Mouse (Mus musculus) adrenal gland, adult 18-20 months (tissue): Measurements from ENCODE around the gene Ube2q1. TPM values are rescaled to one million over a fixed set of nuclear protein-coding genes. Genes with fewer than 3 reads are reported as not detected.
"Not testable (repeated sequence)": the region's sequence is repeated elsewhere in the genome, so short reads cannot be mapped to it uniquely, and the experiment has no call there.

ENCODE experiments used
- DNase-seq, 2 experiments: peaks; one replicate each; pipeline ENCODE4 v3.0.0; 2021 to 2022; ENCODE audit warnings: low spot score in 2 of 2
- total RNA-seq, 2 experiments: library from RNA; stranded (reverse); gene quantifications; 1 replicate in 1 of 2; 2 replicates in 1 of 2; pipeline ENCODE4 v1.2.3; 2021

Ube2q1 gene
- total RNA-seq, 2 experiments from 2014 or later, result 54.5 to 65.8 TPM

DNA sequence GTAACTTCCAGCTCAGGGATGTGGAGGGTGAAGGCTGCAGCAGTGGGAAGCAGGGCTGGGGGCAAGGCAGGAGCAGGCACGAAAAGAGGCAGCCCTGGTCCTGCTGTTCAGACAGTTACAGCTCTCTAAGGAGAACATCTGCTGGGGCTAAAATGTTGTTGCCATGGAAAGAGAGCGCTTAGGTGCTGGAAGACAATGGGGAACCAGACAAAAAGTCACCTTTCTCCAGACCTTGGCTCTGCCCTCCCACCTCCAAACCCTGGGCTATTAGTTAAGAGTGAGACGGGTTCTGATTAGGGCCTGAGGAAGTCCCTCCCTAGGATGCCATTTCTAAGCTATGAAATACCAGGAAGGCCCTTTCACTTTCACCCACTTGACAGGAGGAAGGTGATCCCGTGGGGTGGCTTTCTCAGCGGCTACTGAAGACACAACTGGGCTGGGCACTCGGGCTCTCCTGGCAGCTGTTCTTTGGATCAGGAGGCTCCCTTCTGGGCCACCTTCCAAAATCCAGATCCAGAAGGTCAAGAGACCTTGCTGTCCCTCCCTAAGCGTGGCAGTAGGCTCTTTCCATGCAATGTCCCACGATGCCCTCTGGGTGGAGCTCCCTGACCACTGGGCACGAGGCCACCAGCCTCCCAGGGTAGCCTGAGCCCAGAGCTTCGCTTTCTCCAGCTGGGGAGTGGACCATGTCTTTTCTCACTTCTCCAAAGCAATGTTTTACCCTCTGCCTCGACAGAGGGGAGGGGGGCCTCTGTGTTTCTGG is 11.8 kb downstream of the Ube2q1 start:
- peak; percentile 80 to 87 for DNase-seq

- DNase-seq, result no peak
Measured at GRCm38 (mm10) chr3:89786275-89786674, 12.9 kb downstream of the Ube2q1 start.

DNA sequence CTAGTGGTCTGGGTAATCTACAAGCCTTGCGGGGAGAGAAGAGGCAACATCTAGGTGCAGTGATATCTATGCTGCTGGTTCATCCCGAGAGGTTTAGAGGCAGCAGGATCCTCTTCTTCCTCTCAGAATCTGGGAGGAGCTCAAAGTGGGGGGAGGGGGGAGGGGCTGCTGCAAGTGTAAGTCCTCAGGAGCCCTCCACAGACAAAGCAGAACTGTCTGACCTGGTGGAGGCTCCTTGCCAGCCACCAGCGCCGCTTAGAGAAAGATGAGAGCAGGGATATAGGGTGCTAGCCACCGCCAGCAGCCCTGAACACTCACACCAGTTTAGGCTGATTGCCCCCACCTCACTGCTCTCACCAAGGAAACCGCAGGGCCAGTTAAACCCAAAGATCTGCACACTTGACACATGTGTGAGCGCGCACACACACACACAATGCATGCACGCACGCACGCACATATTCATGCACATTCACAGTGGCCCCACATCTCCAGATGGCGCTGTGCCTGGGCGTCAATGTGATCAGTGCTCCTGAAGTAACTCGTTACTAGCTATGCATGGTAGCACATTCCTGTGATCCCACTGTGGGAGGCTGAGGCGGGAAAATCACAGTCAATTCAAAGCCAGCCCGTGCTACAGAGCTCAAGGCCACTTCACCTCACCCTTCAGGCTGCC is 15.4 kb downstream of the Ube2q1 start:
- DNase-seq, result no peak

GRCm38 (mm10) chr3:89794616-89795015 is 21.2 kb downstream of the Ube2q1 start:
- no peak for DNase-seq

DNA sequence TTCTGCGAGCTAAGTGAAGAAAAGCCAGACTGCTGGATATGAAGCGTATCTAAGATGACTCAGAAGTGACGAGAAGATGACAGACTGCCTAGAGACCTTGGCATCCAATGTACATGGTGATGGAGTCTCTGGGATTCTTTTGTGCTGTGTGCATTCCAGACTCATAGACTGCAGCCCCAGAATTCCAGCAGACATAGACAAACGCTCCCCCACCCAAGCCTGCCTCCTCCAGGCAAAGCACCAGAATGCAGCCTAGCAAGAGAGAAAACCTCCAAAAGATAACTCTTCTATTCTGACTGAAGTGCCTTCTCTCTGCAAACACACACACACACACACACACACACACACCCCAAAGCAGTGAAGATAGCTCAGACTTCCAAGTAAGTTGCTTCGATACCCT is 22.3 kb downstream of the Ube2q1 start:
- DNase-seq, result no peak

DNA sequence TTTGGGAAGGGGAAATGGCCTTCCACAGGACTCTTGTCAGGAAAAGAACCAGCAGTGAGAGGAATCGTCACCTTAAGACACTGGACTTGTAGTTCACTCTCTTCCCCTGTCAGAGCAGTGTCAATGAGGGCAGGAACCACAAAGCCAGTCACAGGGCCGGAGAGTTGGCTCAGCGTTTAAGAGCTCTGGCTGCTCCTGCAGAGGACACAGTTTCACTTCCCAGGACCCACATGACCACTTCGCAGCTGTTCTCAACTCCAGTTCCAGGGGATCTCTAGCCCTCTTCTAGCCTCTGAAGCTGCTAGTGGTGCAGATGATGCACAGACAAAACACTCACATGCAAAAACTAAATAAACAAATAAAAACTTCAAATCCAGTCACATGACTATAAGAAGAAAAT is 22.9 kb downstream of the Ube2q1 start:
- no peak for DNase-seq

- no peak for DNase-seq
Measured at GRCm38 (mm10) chr3:89798518-89798917, 25.1 kb downstream of the Ube2q1 start.

DNA sequence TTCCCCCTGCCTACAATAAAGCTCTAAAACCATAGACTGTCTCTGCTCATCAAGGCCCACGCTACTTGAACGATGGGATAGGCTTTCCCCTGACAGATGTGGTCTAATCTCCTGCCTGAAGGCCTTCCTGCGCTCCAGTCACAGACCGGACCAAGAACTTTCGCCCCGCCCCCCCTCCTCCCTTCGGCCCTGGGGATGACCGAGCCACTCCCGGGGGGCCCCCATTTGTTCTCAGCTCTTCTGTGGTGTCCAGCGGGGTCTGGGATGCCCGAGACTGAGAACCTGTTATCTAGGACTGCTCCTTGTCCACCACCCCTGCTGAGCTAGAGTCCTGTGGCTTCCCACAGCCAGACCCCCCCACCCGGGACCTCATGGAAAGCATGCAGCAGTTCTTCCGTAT is 26.1 kb downstream of the Ube2q1 start:
- DNase-seq, result no peak

- not testable (repeated sequence) for DNase-seq
Measured at GRCm38 (mm10) chr3:89800078-89800477, 26.7 kb downstream of the Ube2q1 start.

DNA sequence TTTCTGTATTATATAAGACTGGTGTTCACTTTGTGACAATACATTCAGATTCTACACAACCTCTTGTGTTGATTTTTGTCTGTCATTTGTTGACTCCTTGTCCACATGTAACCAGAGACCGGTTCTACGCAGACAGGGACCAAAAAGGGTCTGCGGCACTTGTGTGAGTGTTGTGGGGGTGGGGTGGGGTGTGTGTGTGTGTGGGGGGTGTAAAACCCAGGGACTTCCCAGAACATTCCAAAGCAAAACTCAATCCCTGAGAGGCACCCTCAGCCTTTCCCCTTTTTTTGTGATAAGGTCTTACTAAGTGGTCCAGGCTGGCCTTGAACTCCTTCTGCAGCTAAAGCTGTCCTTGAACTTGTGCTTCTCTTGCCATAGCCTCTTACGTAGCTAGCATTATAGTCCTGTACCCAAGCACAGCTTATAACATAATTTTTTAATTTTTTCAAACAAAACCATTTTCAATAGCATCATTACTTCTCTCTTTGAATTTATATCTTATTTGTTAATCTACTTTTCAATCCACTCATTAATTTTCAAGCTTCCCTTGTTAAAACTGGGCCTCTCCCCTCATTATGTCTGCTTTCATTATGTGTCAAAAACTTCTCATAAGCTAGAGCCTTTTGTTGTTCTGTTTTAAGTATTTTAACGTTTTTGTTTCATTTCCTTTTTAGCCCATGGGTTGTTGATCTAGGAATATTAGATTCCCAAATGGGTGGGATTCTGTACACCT is 27.5 kb downstream of the Ube2q1 start:
- DNase-seq, result no peak

DNA sequence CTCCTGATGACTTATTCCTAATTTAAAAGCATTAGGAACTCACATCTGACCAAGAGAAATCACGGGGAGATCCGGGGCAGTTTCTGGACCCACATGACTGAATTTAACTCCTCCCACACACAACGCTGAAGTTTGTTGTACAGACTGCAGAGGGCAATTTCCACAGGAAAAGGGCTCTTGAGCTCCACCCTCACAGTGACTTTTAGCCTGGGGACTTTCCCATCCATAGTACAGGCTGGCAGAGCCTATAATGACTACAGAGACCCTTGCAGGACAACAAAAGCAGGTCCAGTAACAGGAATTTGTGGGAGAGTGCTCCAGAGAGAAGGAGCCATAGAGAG is 28.1 kb downstream of the Ube2q1 start:
- no peak for DNase-seq

DNA sequence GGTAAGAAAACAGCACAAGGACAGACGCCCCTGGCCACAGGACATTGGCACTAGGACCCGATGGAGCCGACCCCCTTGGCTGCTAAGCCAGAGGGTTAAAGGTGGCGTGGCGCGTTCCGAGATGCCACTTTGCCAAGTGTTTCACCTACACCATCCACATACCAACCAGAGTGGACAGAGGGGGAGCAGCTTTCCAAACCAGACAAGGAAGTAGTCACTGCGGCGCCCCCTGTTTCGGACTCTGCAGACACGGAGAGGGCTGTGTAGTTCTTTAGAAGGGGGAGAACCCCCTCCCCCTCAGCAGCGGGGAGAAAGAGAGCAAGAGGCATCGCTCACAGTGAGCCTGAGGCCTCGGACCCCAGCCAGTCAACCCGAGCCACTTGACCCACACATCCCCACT is 29.5 kb downstream of the Ube2q1 start:
- no peak for DNase-seq

GRCm38 (mm10) chr3:89805179-89805578 is 31.8 kb downstream of the Ube2q1 start:
- no peak for DNase-seq

- DNase-seq, result no peak
Measured at GRCm38 (mm10) chr3:89806751-89807150, 33.3 kb downstream of the Ube2q1 start.

DNA sequence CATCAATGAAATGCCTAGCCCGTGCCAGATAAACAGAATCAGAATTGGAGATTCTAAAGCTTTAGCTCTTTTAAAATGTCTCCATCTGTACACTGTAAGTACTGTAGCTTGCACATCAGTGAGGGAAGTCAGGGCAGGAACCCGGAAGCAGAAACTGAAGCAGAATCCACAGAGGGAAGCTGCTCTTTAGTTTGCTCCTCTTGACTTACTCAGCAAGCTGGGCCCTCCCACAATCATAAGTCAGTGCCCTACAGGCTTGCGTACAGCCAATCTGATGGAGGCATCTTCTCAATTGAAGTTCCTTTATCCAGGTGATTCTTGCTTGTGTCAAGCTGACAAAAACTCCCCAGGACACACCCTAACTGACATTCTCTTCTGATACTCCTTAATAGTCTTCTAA is 33.8 kb downstream of the Ube2q1 start:
- no peak for DNase-seq

- DNase-seq, result no peak
Measured at GRCm38 (mm10) chr3:89807881-89808280, 34.5 kb downstream of the Ube2q1 start.

DNA sequence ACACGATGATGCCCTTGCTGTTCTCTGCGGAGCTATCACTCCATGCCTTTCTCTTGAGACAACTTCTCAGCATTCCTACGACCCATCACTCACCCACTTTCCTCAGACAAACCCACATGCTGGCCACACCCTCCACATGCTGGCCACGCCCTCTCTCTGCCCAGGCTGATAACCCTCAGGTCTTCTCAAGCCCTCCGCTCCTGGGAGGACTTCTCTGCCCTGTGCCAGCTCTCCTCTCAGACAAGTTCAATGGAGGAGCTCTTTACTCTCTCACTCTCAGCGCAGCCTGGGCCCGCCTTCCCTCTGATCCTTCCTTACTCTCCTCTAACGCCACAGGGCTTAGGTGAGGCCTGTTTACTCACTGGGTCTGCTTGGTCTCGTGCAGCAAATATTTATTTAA is 35.2 kb downstream of the Ube2q1 start:
- DNase-seq, result no peak

GRCm38 (mm10) chr3:89810841-89811240 is 37.4 kb downstream of the Ube2q1 start:
- DNase-seq, result no peak

- no peak for DNase-seq
Measured at GRCm38 (mm10) chr3:89812166-89812565, 38.8 kb downstream of the Ube2q1 start.

GRCm38 (mm10) chr3:89814051-89814450 is 40.6 kb downstream of the Ube2q1 start:
- DNase-seq, result no peak

GRCm38 (mm10) chr3:89817056-89817455 is 43.6 kb downstream of the Ube2q1 start:
- peak; percentile 51 to 63 for DNase-seq

DNA sequence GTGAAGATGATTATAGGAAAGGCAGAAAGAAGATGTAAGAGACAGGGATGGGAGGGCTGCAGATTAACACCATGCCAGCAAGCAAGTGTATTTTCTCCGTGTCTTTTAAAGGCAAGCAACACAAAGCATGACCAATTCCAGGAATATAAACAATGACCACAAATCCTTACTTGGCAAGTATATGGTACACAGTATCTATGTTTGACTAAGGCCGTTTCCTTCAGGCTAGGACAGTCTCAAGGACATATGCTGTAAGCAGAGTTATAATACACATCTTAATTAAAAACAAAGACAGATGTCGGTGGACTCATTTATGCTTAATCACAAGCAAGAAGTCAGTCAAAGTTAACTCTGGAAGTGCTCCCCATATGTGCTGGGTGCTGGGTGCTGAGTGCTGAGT is 45.2 kb downstream of the Ube2q1 start:
- no peak for DNase-seq
